Mouse (Mus musculus) thymus, adult 2 months (tissue): ENCODE results near the gene Castor1.

ENCODE experiments used
- CTCF ChIP-seq: fragments of 200-500 bp; IDR thresholded peaks from 2 replicates; pipeline ENCODE4 v1.5.1; 2012; ENCODE audit warnings: mild to moderate bottlenecking, control low read depth, low read length, moderate library complexity, borderline replicate concordance; ENCODE audit not compliant: control insufficient read depth, poor library complexity, insufficient read depth; ENCODE audit errors: extremely low read depth
- POLR2A ChIP-seq: fragments of 200-500 bp; IDR thresholded peaks from 2 replicates; pipeline ENCODE4 v1.6.1; 2012; ENCODE audit warnings: mild to moderate bottlenecking, low read length, control low read depth, moderate library complexity; ENCODE audit not compliant: control insufficient read depth, poor library complexity, insufficient read depth; ENCODE audit errors: extremely low read depth

DNA sequence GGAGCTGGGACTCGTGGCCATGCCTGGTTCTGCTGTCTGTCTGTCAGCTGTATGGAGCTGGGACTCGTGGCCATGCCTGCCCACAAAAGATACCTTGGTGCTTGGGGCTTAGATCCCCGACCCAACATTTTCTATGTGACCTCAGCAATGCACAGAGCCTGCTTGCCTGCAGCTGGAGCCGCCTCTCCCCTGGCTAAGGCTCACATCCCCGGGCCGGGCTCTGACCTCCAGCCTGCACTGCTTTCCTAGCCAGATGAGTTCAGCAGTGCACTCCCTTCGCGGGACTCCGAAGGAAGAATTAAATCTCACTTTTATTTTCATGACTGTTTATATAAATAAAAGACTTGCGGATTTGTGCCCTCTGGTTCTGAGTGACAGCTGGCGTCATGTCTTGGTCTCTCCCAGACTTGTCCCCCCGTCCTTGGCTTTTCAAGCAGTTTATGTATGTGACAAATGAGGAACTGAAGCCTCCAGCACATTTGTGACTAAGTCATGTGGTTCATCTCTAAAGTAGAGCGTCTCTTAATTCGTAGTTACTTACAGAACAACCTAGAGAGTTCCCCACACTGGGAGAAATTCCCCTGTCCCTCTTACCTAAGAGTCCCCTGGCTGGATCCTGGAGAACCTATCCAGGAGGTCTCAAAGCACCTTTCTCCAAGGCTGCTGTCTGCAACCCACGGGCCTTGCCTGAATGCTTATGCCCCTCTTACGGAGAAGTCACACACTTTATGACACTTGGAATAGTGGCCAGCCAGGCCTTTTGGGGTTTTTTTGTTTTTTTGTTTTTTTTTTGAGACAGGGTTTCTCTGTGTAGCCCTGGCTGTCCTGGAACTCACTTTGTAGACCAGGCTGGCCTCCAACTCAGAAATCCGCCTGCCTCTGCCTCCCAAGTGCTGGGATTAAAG, 4.3 kb downstream of the Castor1 start:
- TF ChIP-seq POLR2A, result no peak
- TF ChIP-seq CTCF, result no peak
